Comparison of ENCODE assay signal across 15 mouse cellular contexts in genomic region chr8:34287801-34288200, GRCm38 (mm10).
DNase-seq lines count a peak whose midpoint lies in the region; TF ChIP-seq lines count a peak whose summit lies in the region.
"Had no signal": no experiment of that assay in that cellular context is flagged by ENCODE, and none has a peak within 500 bp of the region (broad histone marks: within the 10 kb centered on the region; RNA-seq: fewer than 3 reads in every experiment).

No protein-coding gene starts in this region.

- peak overlapping the region; percentile 24; the same call in 1 of the 2 replicates for H3K27ac ChIP-seq in embryonic fibroblast, embryonic 13.5 days (ENCODE audit: insufficient read depth, low read length)
- H3K27ac ChIP-seq: embryonic facial prominence, embryonic 10.5 days; limb, embryonic 15.5 days had no signal

- no peak overlapping the region for H3K4me3 ChIP-seq in embryonic fibroblast, embryonic 13.5 days (ENCODE audit: insufficient read depth, low read length)
- H3K4me3 ChIP-seq: embryonic facial prominence, embryonic 10.5 days; limb, embryonic 15.5 days had no signal

- no peak for TF ChIP-seq POLR2A in embryonic fibroblast, embryonic 13.5 days (IDR thresholded peaks at IDR 0.05; ENCODE audit: low read depth, low read length)

- DNase-seq in urinary bladder, postnatal 36 days (ENCODE audit: low spot score in 2 of 2) = peak; percentile 21 to 27
- DNase-seq in urinary bladder, postnatal 4 days (ENCODE audit: low spot score in 2 of 2) = no peak
- peak; percentile 25 for DNase-seq in R1 (ENCODE audit: low read depth, low spot score)
- DNase-seq in thymus, postnatal 0 days (ENCODE audit: low spot score) = no peak
- no peak for DNase-seq in natural killer cell, adult 2 months (ENCODE audit: low spot score in 2 of 2)
- no peak for DNase-seq in gastrocnemius, adult 18-20 months (ENCODE audit: low spot score)
- DNase-seq: cerebellum, adult 2 months; gastrocnemius, postnatal 25 days; kidney, adult 2 months; kidney, postnatal 10 days; lung, postnatal 14 days; thymus, postnatal 25 days had no signal

- TF ChIP-seq CTCF in embryonic fibroblast, embryonic 13.5 days (IDR thresholded peaks at IDR 0.05; ENCODE audit: borderline replicate concordance, insufficient read depth, low read length) = no peak

- H3K4me1 ChIP-seq in embryonic fibroblast, embryonic 13.5 days (ENCODE audit: control insufficient read depth, insufficient read depth, low read length) = peaks cover 4% of the 10 kb centered on the region; the same call in 1 of the 2 replicates
- H3K4me1 ChIP-seq: embryonic facial prominence, embryonic 10.5 days; limb, embryonic 15.5 days had no signal

Comparison
In these comparisons a context has a peak if more than half of its experiments do, and no peak if none do; other contexts are left out.
1. DNase-seq: peak in urinary bladder, postnatal 36 days (2 of 2) and R1 (single experiment); none in urinary bladder, postnatal 4 days (0 of 2), thymus, postnatal 0 days (single experiment), natural killer cell, adult 2 months (0 of 2) and gastrocnemius, adult 18-20 months (single experiment).